ENCODE assay signal across 30 mouse cellular contexts in genomic region chr13:34303386-34304016, GRCm38 (mm10). TPM values are rescaled to one million over a fixed set of nuclear protein-coding genes. Genes with fewer than 3 reads are reported as not detected.
DNase-seq lines count a peak whose midpoint lies in the region; ATAC-seq and TF ChIP-seq lines count a peak whose summit lies in the region.
"Had no signal": no experiment of that assay in that cellular context is flagged by ENCODE, and none has a peak within 500 bp of the region (broad histone marks: within the 10 kb centered on the region; RNA-seq: fewer than 3 reads in every experiment).

No protein-coding gene starts in this region.

- H3K9me3 ChIP-seq in kidney, embryonic 15.5 days (replicated peaks): no peaks in the 10 kb centered on the region
- no peaks in the 10 kb centered on the region for H3K9me3 ChIP-seq in lung, embryonic 14.5 days (ENCODE audit: low read depth, low read length)
- no peaks in the 10 kb centered on the region for H3K9me3 ChIP-seq in lung, postnatal 0 days (ENCODE audit: low read length)
- H3K9me3 ChIP-seq in embryonic facial prominence, embryonic 10.5 days: no peaks in the 10 kb centered on the region
- H3K9me3 ChIP-seq: embryonic facial prominence, embryonic 12.5 days; hindbrain, embryonic 12.5 days; limb, embryonic 10.5 days; limb, embryonic 15.5 days; midbrain, embryonic 10.5 days; midbrain, embryonic 15.5 days; neural tube, embryonic 15.5 days had no signal

- ATAC-seq in kidney, embryonic 15.5 days (replicated peaks; ENCODE audit: low FRiP score): no peak
- ATAC-seq in lung, embryonic 14.5 days (ENCODE audit: insufficient read depth): no peak
- no peak for ATAC-seq in lung, postnatal 0 days
- ATAC-seq: activated CD4-positive, CD25-positive, alpha-beta regulatory T cell, adult 4 months; CD4-positive, CD25-positive, alpha-beta regulatory T cell, adult 4 months; forebrain, embryonic 16.5 days; intestine, embryonic 16.5 days; liver, postnatal 0 days; midbrain, embryonic 15.5 days had no signal

- H3K9ac ChIP-seq in kidney, embryonic 15.5 days: no peak overlapping the region
- H3K9ac ChIP-seq in lung, embryonic 14.5 days: no peak overlapping the region
- H3K9ac ChIP-seq in lung, postnatal 0 days (replicated peaks; ENCODE audit: low read depth): no peak overlapping the region
- H3K9ac ChIP-seq: embryonic facial prominence, embryonic 12.5 days; hindbrain, embryonic 12.5 days; limb, embryonic 15.5 days; liver, postnatal 0 days; midbrain, embryonic 15.5 days; neural tube, embryonic 15.5 days had no signal

- no peak overlapping the region for H3K4me3 ChIP-seq in kidney, embryonic 15.5 days (replicated peaks)
- H3K4me3 ChIP-seq in lung, embryonic 14.5 days (ENCODE audit: low read depth, low read length): no peak overlapping the region
- H3K4me3 ChIP-seq in lung, postnatal 0 days (ENCODE audit: low read depth, low read length): no peak overlapping the region
- H3K4me3 ChIP-seq in embryonic facial prominence, embryonic 10.5 days: no peak overlapping the region
- H3K4me3 ChIP-seq: embryonic facial prominence, embryonic 12.5 days; hindbrain, embryonic 12.5 days; limb, embryonic 10.5 days; limb, embryonic 15.5 days; midbrain, embryonic 10.5 days; midbrain, embryonic 15.5 days; neural tube, embryonic 15.5 days had no signal

- no peak for TF ChIP-seq CTCF in lung, embryonic 14.5 days (IDR thresholded peaks at IDR 0.05; ENCODE audit: low read depth)
- no peak for TF ChIP-seq CTCF in lung, postnatal 0 days (IDR thresholded peaks at IDR 0.05)

- 54% methylated on average over 6 of the region's 6 CpGs for WGBS in kidney, embryonic 15.5 days
- WGBS in lung, embryonic 14.5 days: 45% methylated on average over 6 of the region's 6 CpGs
- 25% methylated on average over 6 of the region's 6 CpGs for WGBS in lung, postnatal 0 days
- 63% methylated on average over 6 of the region's 6 CpGs for WGBS in embryonic facial prominence, embryonic 10.5 days

- H3K27ac ChIP-seq in kidney, embryonic 15.5 days: no peak overlapping the region
- H3K27ac ChIP-seq in lung, embryonic 14.5 days (ENCODE audit: low read depth): no peak overlapping the region
- no peak overlapping the region for H3K27ac ChIP-seq in lung, postnatal 0 days (ENCODE audit: low read length)
- H3K27ac ChIP-seq in embryonic facial prominence, embryonic 10.5 days (replicated peaks): no peak overlapping the region
- H3K27ac ChIP-seq: embryonic facial prominence, embryonic 12.5 days; hindbrain, embryonic 12.5 days; limb, embryonic 10.5 days; limb, embryonic 15.5 days; midbrain, embryonic 10.5 days; midbrain, embryonic 15.5 days; neural tube, embryonic 15.5 days had no signal

- peak; percentile 79 for DNase-seq in heart, adult 11 months
- DNase-seq in heart, adult 8-10 months (ENCODE audit: low spot score): no peak
- DNase-seq in kidney, postnatal 10 days: peak; percentile 37
- peak; percentile 15 for DNase-seq in lung, embryonic 14.5 days
- DNase-seq in lung, postnatal 0 days (ENCODE audit: low spot score): no peak
- DNase-seq in embryonic facial prominence, embryonic 10.5 days (ENCODE audit: low spot score): peak; percentile 18
- DNase-seq in frontal cortex, adult 2 months (ENCODE audit: extremely low spot score in 1 of 2, low spot score in 1 of 2): no peak
- DNase-seq: adrenal gland, adult 2 months; cerebellum, adult 9-10 months; cerebellum, postnatal 36 days; heart, postnatal 36 days; layer of hippocampus, adult 9-11 months; liver, postnatal 0 days; retina, postnatal 1 day; spleen, adult 18-20 months; thymus, adult 18-20 months; thymus, postnatal 25 days had no signal

- no peaks in the 10 kb centered on the region for H3K27me3 ChIP-seq in kidney, embryonic 15.5 days
- no peaks in the 10 kb centered on the region for H3K27me3 ChIP-seq in lung, embryonic 14.5 days (ENCODE audit: insufficient read depth, low read length)
- H3K27me3 ChIP-seq in lung, postnatal 0 days (replicated peaks; ENCODE audit: insufficient read depth, low read length): no peaks in the 10 kb centered on the region
- no peaks in the 10 kb centered on the region for H3K27me3 ChIP-seq in embryonic facial prominence, embryonic 10.5 days (replicated peaks; ENCODE audit: low read depth, poor library complexity, severe bottlenecking)
- H3K27me3 ChIP-seq: embryonic facial prominence, embryonic 12.5 days; hindbrain, embryonic 12.5 days; limb, embryonic 15.5 days; midbrain, embryonic 15.5 days; neural tube, embryonic 15.5 days had no signal

- peaks cover 8% of the 10 kb centered on the region; the same call in 1 of the 2 replicates for H3K4me1 ChIP-seq in kidney, embryonic 15.5 days
- H3K4me1 ChIP-seq in lung, embryonic 14.5 days (ENCODE audit: insufficient read depth): no peaks in the 10 kb centered on the region
- no peaks in the 10 kb centered on the region for H3K4me1 ChIP-seq in lung, postnatal 0 days (ENCODE audit: insufficient read depth, low read depth, low read length)
- H3K4me1 ChIP-seq in embryonic facial prominence, embryonic 10.5 days: peaks cover 26% of the 10 kb centered on the region
- H3K4me1 ChIP-seq: embryonic facial prominence, embryonic 12.5 days; neural tube, embryonic 15.5 days had no signal

- no peak for TF ChIP-seq EP300 in lung, postnatal 0 days (IDR thresholded peaks at IDR 0.05)

- H3K36me3 ChIP-seq in kidney, embryonic 15.5 days: no peaks in the 10 kb centered on the region
- no peaks in the 10 kb centered on the region for H3K36me3 ChIP-seq in lung, embryonic 14.5 days (ENCODE audit: insufficient read depth)
- H3K36me3 ChIP-seq in lung, postnatal 0 days (ENCODE audit: insufficient read depth, low read length): no peaks in the 10 kb centered on the region
- 0 out of 2 replicates have a peak, but pooled peaks cover 4% of the 10 kb centered on the region for H3K36me3 ChIP-seq in embryonic facial prominence, embryonic 10.5 days (replicated peaks)
- H3K36me3 ChIP-seq: embryonic facial prominence, embryonic 12.5 days; limb, embryonic 10.5 days; limb, embryonic 15.5 days had no signal

- H3K4me2 ChIP-seq in kidney, embryonic 15.5 days: no peak overlapping the region
- no peak overlapping the region for H3K4me2 ChIP-seq in lung, embryonic 14.5 days
- H3K4me2 ChIP-seq in lung, postnatal 0 days (replicated peaks; ENCODE audit: low read depth, low read length): no peak overlapping the region
- H3K4me2 ChIP-seq: embryonic facial prominence, embryonic 12.5 days; heart, embryonic 11.5 days; hindbrain, embryonic 12.5 days; limb, embryonic 15.5 days; midbrain, embryonic 15.5 days; neural tube, embryonic 15.5 days had no signal

RNA-seq across cellular contexts. Expression of gene Slc22a23, which starts 41.5 kb away (rescaled TPM):
- 10 to 100 TPM in 2 of 4 experiments, 1 to 10 TPM in 2; 8.8 to 12.5 (median 10.9) TPM for total RNA-seq in heart, adult 8-10 months (2022)
- polyA plus RNA-seq in kidney, embryonic 15.5 days (2015; fragmentation: Nextera tagmentation; extraction: Ambion mirVana): 2.4 and 2.6 TPM in 2 replicates
- 6.7 and 7.5 TPM in 2 replicates for polyA plus RNA-seq in lung, embryonic 14.5 days (2014; fragmentation: Nextera tagmentation; extraction: Ambion mirVana)
- 8.1 and 9.1 TPM in 2 replicates for polyA plus RNA-seq in lung, postnatal 0 days (2015; fragmentation: Nextera tagmentation; extraction: Ambion mirVana)
- polyA plus RNA-seq in embryonic facial prominence, embryonic 10.5 days (2016; fragmentation: Nextera tagmentation; extraction: Ambion mirVana): 2.9 and 3.1 TPM in 2 replicates
- 41.0 and 44.9 TPM in 2 replicates for polyA plus RNA-seq in frontal cortex, adult 2 months (2012; rRNA removed)

Comparison
In these comparisons a context has a peak if more than half of its experiments do, and no peak if none do; other contexts are left out.
1. DNase-seq: peak in heart, adult 11 months (single experiment), kidney, postnatal 10 days (single experiment), lung, embryonic 14.5 days (single experiment) and embryonic facial prominence, embryonic 10.5 days (single experiment); none in heart, adult 8-10 months (single experiment), lung, postnatal 0 days (single experiment) and frontal cortex, adult 2 months (0 of 2).